Mouse (Mus musculus): ENCODE measurements around the gene Ly6g6d. TPM values are rescaled to one million over a fixed set of nuclear protein-coding genes. Genes with fewer than 3 reads are reported as not detected.

The Ly6g6d gene
- total and polyA plus RNA-seq, 2 experiments, result 0.67 TPM; not detected in 1

DNA sequence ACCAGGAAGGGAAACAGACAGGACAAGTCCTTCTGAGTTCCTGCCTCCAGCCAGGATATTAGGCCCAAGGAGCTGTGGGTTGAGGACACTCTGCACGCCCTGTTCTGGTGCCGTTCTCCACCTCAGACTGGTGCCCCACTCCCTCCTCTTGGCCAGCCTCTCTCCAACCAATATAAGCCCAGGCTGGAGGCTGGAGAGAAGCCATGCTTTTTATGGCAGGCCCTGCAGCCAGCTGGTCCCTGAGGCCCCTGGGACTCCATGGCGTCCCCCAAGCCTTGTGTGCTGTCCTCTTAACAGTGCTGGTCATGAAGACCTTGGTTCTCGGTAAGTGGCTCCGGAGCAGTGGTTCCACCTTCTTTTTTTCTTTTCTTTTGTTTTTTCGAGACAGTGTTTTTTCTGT, 30.2 kb upstream of the Ly6g6d start, which contains the start of gene Ly6g5c:
Gene Ly6g5c (plus strand): TSS at position 183 of the 400 bp plus-strand sequence.
- WGBS, result 88% methylated on average over 6 of the region's 6 CpGs
- Histone ChIP-seq H3K27ac (replicated peaks; ENCODE audit: insufficient read depth, low read depth, low read length) (no peak within 1 kb of the TSS), H3K4me1 (ENCODE audit: control insufficient read depth, insufficient read depth, low read length) (peaks cover 4% of the 10 kb centered on the region; the same call in 1 of the 2 replicates), H3K36me3 (ENCODE audit: control insufficient read depth, insufficient read depth, low read length) (no peaks in the 10 kb centered on the region), H3K27me3 (ENCODE audit: control insufficient read depth, insufficient read depth, low read length) (no peaks in the 10 kb centered on the region), H3K79me2 (ENCODE audit: control insufficient read depth, insufficient read depth, low read length) (no peaks in the 10 kb centered on the region), H3K9ac (ENCODE audit: low read depth, low read length) (no peak within 1 kb of the TSS), H3K4me3 (ENCODE audit: insufficient read depth, low read depth, low read length) (no peak within 1 kb of the TSS)
- TF ChIP-seq POLR2A (IDR thresholded peaks at IDR 0.05; ENCODE audit: extremely low read depth, insufficient read depth, low read length) (no peak), CTCF (IDR thresholded peaks at IDR 0.05; ENCODE audit: low read depth, low read length) (no peak)
- no peak for DNase-seq (ENCODE audit: extremely low read depth, low read depth, low spot score)

GRCm38 (mm10) chr17:35106522-35106921, 28.7 kb upstream of the Ly6g6d start:
- H3K36me3 ChIP-seq (ENCODE audit: control insufficient read depth, insufficient read depth, low read length), result peaks cover 5% of the 10 kb centered on the region; the same call in 1 of the 2 replicates
- 80% methylated on average over 3 of the region's 3 CpGs for WGBS
- H3K27me3 ChIP-seq (ENCODE audit: control insufficient read depth, insufficient read depth, low read length), result no peaks in the 10 kb centered on the region
- no peak for TF ChIP-seq CTCF (IDR thresholded peaks at IDR 0.05; ENCODE audit: low read depth, low read length)
- TF ChIP-seq POLR2A (IDR thresholded peaks at IDR 0.05; ENCODE audit: extremely low read depth, insufficient read depth, low read length), result no peak
- no peak for DNase-seq (ENCODE audit: extremely low read depth, low read depth, low spot score)
- no peak overlapping the region for H3K27ac ChIP-seq (replicated peaks; ENCODE audit: insufficient read depth, low read depth, low read length)
- no peak overlapping the region for H3K4me3 ChIP-seq (ENCODE audit: insufficient read depth, low read depth, low read length)
- peaks cover 7% of the 10 kb centered on the region; the same call in 1 of the 2 replicates for H3K4me1 ChIP-seq (ENCODE audit: control insufficient read depth, insufficient read depth, low read length)
- no peaks in the 10 kb centered on the region for H3K79me2 ChIP-seq (ENCODE audit: control insufficient read depth, insufficient read depth, low read length)
- no peak overlapping the region for H3K9ac ChIP-seq (ENCODE audit: low read depth, low read length)

- no peak for TF ChIP-seq POLR2A (IDR thresholded peaks at IDR 0.05; ENCODE audit: extremely low read depth, insufficient read depth, low read length)
- peak; percentile 64 for TF ChIP-seq CTCF (IDR thresholded peaks at IDR 0.05; ENCODE audit: low read depth, low read length)
- Histone ChIP-seq H3K4me1 (ENCODE audit: control insufficient read depth, insufficient read depth, low read length) (peaks cover 7% of the 10 kb centered on the region; the same call in 1 of the 2 replicates), H3K36me3 (ENCODE audit: control insufficient read depth, insufficient read depth, low read length) (peaks cover 8% of the 10 kb centered on the region), H3K9ac (ENCODE audit: low read depth, low read length) (no peak overlapping the region), H3K27me3 (ENCODE audit: control insufficient read depth, insufficient read depth, low read length) (no peaks in the 10 kb centered on the region), H3K27ac (replicated peaks; ENCODE audit: insufficient read depth, low read depth, low read length) (no peak overlapping the region), H3K79me2 (ENCODE audit: control insufficient read depth, insufficient read depth, low read length) (no peaks in the 10 kb centered on the region), H3K4me3 (ENCODE audit: insufficient read depth, low read depth, low read length) (no peak overlapping the region)
- no peak for DNase-seq (ENCODE audit: extremely low read depth, low read depth, low spot score)
- WGBS, result 43% methylated on average over 13 of the region's 13 CpGs
Observed at GRCm38 (mm10) chr17:35105740-35106389, 28.0 kb upstream of the Ly6g6d start.

DNA sequence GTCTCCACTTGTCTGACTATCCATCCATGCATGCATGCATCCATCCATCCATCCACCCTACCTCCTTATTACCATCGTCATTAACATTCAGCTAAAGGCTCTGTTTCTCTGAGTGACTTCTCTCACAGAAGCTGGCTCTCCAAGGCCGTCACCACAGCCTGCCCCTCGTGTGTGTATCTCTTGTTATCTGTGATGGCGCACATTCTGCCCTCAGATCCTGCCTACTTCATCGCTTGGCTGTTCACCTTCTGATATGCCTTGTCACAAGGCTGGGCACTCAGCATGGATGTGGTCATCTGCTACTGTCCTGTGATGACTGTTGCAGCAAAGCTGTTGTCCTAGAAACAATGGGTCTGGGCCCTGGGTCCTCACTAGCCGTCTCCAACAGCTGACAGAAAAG, 26.9 kb upstream of the Ly6g6d start:
- no peak overlapping the region for H3K4me3 ChIP-seq (ENCODE audit: insufficient read depth, low read depth, low read length)
- H3K9ac ChIP-seq (ENCODE audit: low read depth, low read length), result no peak overlapping the region
- TF ChIP-seq CTCF (IDR thresholded peaks at IDR 0.05; ENCODE audit: low read depth, low read length), result no peak
- no peak for TF ChIP-seq POLR2A (IDR thresholded peaks at IDR 0.05; ENCODE audit: extremely low read depth, insufficient read depth, low read length)
- H3K4me1 ChIP-seq (ENCODE audit: control insufficient read depth, insufficient read depth, low read length), result peaks cover 7% of the 10 kb centered on the region; the same call in 1 of the 2 replicates
- no peak overlapping the region for H3K27ac ChIP-seq (replicated peaks; ENCODE audit: insufficient read depth, low read depth, low read length)
- H3K79me2 ChIP-seq (ENCODE audit: control insufficient read depth, insufficient read depth, low read length), result no peaks in the 10 kb centered on the region
- no peaks in the 10 kb centered on the region for H3K27me3 ChIP-seq (ENCODE audit: control insufficient read depth, insufficient read depth, low read length)
- no peak for DNase-seq (ENCODE audit: extremely low read depth, low read depth, low spot score)
- peaks cover 8% of the 10 kb centered on the region for H3K36me3 ChIP-seq (ENCODE audit: control insufficient read depth, insufficient read depth, low read length)
- 84% methylated on average over 6 of the region's 6 CpGs for WGBS

GRCm38 (mm10) chr17:35104079-35104478, 26.2 kb upstream of the Ly6g6d start:
- no peak overlapping the region for H3K27ac ChIP-seq (replicated peaks; ENCODE audit: insufficient read depth, low read depth, low read length)
- peaks cover 7% of the 10 kb centered on the region; the same call in 1 of the 2 replicates for H3K4me1 ChIP-seq (ENCODE audit: control insufficient read depth, insufficient read depth, low read length)
- 97% methylated on average over 7 of the region's 7 CpGs for WGBS
- peaks cover 8% of the 10 kb centered on the region for H3K36me3 ChIP-seq (ENCODE audit: control insufficient read depth, insufficient read depth, low read length)
- no peak overlapping the region for H3K4me3 ChIP-seq (ENCODE audit: insufficient read depth, low read depth, low read length)
- TF ChIP-seq CTCF (IDR thresholded peaks at IDR 0.05; ENCODE audit: low read depth, low read length) (no peak), POLR2A (IDR thresholded peaks at IDR 0.05; ENCODE audit: extremely low read depth, insufficient read depth, low read length) (no peak)
- H3K9ac ChIP-seq (ENCODE audit: low read depth, low read length), result no peak overlapping the region
- no peaks in the 10 kb centered on the region for H3K27me3 ChIP-seq (ENCODE audit: control insufficient read depth, insufficient read depth, low read length)
- DNase-seq (ENCODE audit: extremely low read depth, low read depth, low spot score), result no peak
- H3K79me2 ChIP-seq (ENCODE audit: control insufficient read depth, insufficient read depth, low read length), result no peaks in the 10 kb centered on the region

GRCm38 (mm10) chr17:35103221-35103690, 25.4 kb upstream of the Ly6g6d start:
- Histone ChIP-seq H3K9ac (ENCODE audit: low read depth, low read length) (no peak overlapping the region), H3K27me3 (ENCODE audit: control insufficient read depth, insufficient read depth, low read length) (no peaks in the 10 kb centered on the region), H3K27ac (replicated peaks; ENCODE audit: insufficient read depth, low read depth, low read length) (no peak overlapping the region), H3K79me2 (ENCODE audit: control insufficient read depth, insufficient read depth, low read length) (no peaks in the 10 kb centered on the region), H3K36me3 (ENCODE audit: control insufficient read depth, insufficient read depth, low read length) (peaks cover 8% of the 10 kb centered on the region), H3K4me1 (ENCODE audit: control insufficient read depth, insufficient read depth, low read length) (peaks cover 7% of the 10 kb centered on the region; the same call in 1 of the 2 replicates), H3K4me3 (ENCODE audit: insufficient read depth, low read depth, low read length) (no peak overlapping the region)
- TF ChIP-seq CTCF (IDR thresholded peaks at IDR 0.05; ENCODE audit: low read depth, low read length) (no peak), POLR2A (IDR thresholded peaks at IDR 0.05; ENCODE audit: extremely low read depth, insufficient read depth, low read length) (no peak)
- DNase-seq (ENCODE audit: extremely low read depth, low read depth, low spot score), result peak; percentile 72
- 17% methylated on average over 6 of the region's 6 CpGs for WGBS
